Mouse (Mus musculus) forebrain, embryonic 13.5 days (tissue): ENCODE measurements around the gene Mup9. TPM values are rescaled to one million over a fixed set of nuclear protein-coding genes. Genes with fewer than 3 reads are reported as not detected.
"Not testable (repeated sequence)": the region's sequence is repeated elsewhere in the genome, so short reads cannot be mapped to it uniquely, and the experiment has no call there.

ENCODE experiments used
- ATAC-seq: fragments of 200-750 bp; cut with Nextera tagmentation; 2 replicates; pipeline ENCODE4 v1.8.0; 2017
- H3K27ac ChIP-seq: fragments of 300-500 bp; sonication (generic); 2 replicates; pipeline ENCODE4 v1.5.1; 2015; ENCODE audit warnings: inconsistent platforms, mild to moderate bottlenecking, moderate library complexity
- H3K27me3 ChIP-seq: fragments of 300-500 bp; sonication (generic); 2 replicates; pipeline ENCODE4 v1.6.1; 2015; ENCODE audit warnings: mild to moderate bottlenecking, inconsistent platforms
- H3K36me3 ChIP-seq: fragments of 300-500 bp; sonication (generic); 2 replicates; pipeline ENCODE4 v1.6.1; 2015; ENCODE audit warnings: mild to moderate bottlenecking, inconsistent platforms; ENCODE audit not compliant: poor library complexity, severe bottlenecking
- H3K4me1 ChIP-seq: fragments of 300-500 bp; sonication (generic); 2 replicates; pipeline ENCODE4 v1.6.1; 2015; ENCODE audit warnings: inconsistent platforms
- H3K4me2 ChIP-seq: fragments of 300-500 bp; sonication (generic); 2 replicates; pipeline ENCODE4 v1.6.1; 2015; ENCODE audit warnings: inconsistent platforms, mild to moderate bottlenecking, moderate library complexity
- H3K4me3 ChIP-seq: fragments of 300-500 bp; sonication (generic); 2 replicates; pipeline ENCODE4 v1.5.1; 2015; ENCODE audit warnings: mild to moderate bottlenecking, inconsistent platforms
- H3K9ac ChIP-seq: fragments of 300-500 bp; sonication (generic); 2 replicates; pipeline ENCODE4 v1.6.1; 2015; ENCODE audit warnings: mild to moderate bottlenecking, inconsistent platforms
- H3K9me3 ChIP-seq: fragments of 300-500 bp; sonication (generic); replicated peaks from 2 replicates; pipeline ENCODE4 v1.6.1; 2016; ENCODE audit warnings: inconsistent platforms
- WGBS: fragments of 180-500 bp; shearing (Covaris S2); methylation state at CpG from one replicate; pipeline ENCODE4 v1.1.7; 2015; 5-methylcytosine and 5-hydroxymethylcytosine counted together
- polyA plus RNA-seq: library from polyadenylated mRNA; unstranded; fragments of >200 nt; fragmentation: Nextera tagmentation; extraction: Ambion mirVana; gene quantifications from 2 replicates; pipeline ENCODE4 v1.2.1, GENCODE M21; 2015

The Mup9 gene
- not detected in 2 replicates for polyA plus RNA-seq

GRCm38 (mm10) chr4:60421852-60422251 lies at the start of gene Mup9:
Gene Mup9 (minus strand): TSS chr4:60421952.
- H3K4me2 ChIP-seq, H3K9me3 ChIP-seq, H3K36me3 ChIP-seq, H3K4me3 ChIP-seq, H3K9ac ChIP-seq, H3K27me3 ChIP-seq, ATAC-seq, H3K4me1 ChIP-seq, H3K27ac ChIP-seq: not testable (repeated sequence)
- WGBS: 77% methylated on average over 3 of the region's 3 CpGs

Other genes starting within 250 kb of the Mup9 start
- not detected in 2 replicates for gene Mup8, start 199.4 kb downstream of the Mup9 start, polyA plus RNA-seq
- not detected in 2 replicates for gene Mup1, start 80.0 kb upstream of the Mup9 start, polyA plus RNA-seq
- not detected in 2 replicates for gene Mup10, start 160.2 kb upstream of the Mup9 start, polyA plus RNA-seq
- not detected in 2 replicates for gene Mup11, start 240.5 kb upstream of the Mup9 start, polyA plus RNA-seq